Mouse (Mus musculus) heart, embryonic 10.5 days (tissue): ENCODE measurements at regions not wholly inside any gene's neighbourhood (a gene's known extent, or its start where the extent isn't known, plus 50 kb on each side); places are given as distances from the start of the nearest gene placed in this dataset.

Experiments
- DNase-seq: peaks from one replicate; pipeline ENCODE4 v3.0.0-alpha.2; 2017; ENCODE audit warnings: low spot score
- H3K27ac ChIP-seq: fragments of 300-500 bp; sonication (generic); 2 replicates; pipeline ENCODE4 v1.5.1; 2016; ENCODE audit warnings: mild to moderate bottlenecking
- H3K27me3 ChIP-seq: fragments of 300-500 bp; sonication (generic); 2 replicates; pipeline ENCODE4 v1.6.1; 2016; ENCODE audit warnings: mild to moderate bottlenecking; ENCODE audit not compliant: poor library complexity, insufficient read depth, severe bottlenecking
- H3K36me3 ChIP-seq: fragments of 300-500 bp; sonication (generic); 2 replicates; pipeline ENCODE4 v1.6.1; 2016; ENCODE audit warnings: mild to moderate bottlenecking, moderate library complexity
- H3K4me1 ChIP-seq: fragments of 300-500 bp; sonication (generic); 2 replicates; pipeline ENCODE4 v1.6.1; 2016; ENCODE audit warnings: mild to moderate bottlenecking
- H3K4me3 ChIP-seq: fragments of 300-500 bp; sonication (generic); 2 replicates; pipeline ENCODE4 v1.5.1; 2016; ENCODE audit warnings: mild to moderate bottlenecking, moderate library complexity
- H3K9me3 ChIP-seq: fragments of 300-500 bp; sonication (generic); 2 replicates; pipeline ENCODE4 v1.6.1; 2016; ENCODE audit warnings: mild to moderate bottlenecking, moderate library complexity
- WGBS: fragments of 180-500 bp; shearing (Covaris S2); methylation state at CpG from one replicate; pipeline ENCODE4 v1.1.7; 2016; 5-methylcytosine and 5-hydroxymethylcytosine counted together

- Histone ChIP-seq H3K4me3 (no peak overlapping the region), H3K27ac (peak overlapping the region; percentile 10; the same call in 1 of the 2 replicates), H3K36me3 (no peaks in the 10 kb centered on the region), H3K27me3 (no peaks in the 10 kb centered on the region), H3K9me3 (no peaks in the 10 kb centered on the region), H3K4me1 (peaks cover 9% of the 10 kb centered on the region; the same call in 1 of the 2 replicates)
- DNase-seq, result no peak
Observed at GRCm38 (mm10) chr11:19205174-19205573, 186.4 kb upstream of the Meis1 start.

GRCm38 (mm10) chr11:19219476-19219875 lies 200.7 kb upstream of the Meis1 start:
- Histone ChIP-seq H3K36me3 (no peaks in the 10 kb centered on the region), H3K9me3 (no peaks in the 10 kb centered on the region), H3K27ac (no peak overlapping the region), H3K4me3 (no peak overlapping the region), H3K27me3 (no peaks in the 10 kb centered on the region), H3K4me1 (no peaks in the 10 kb centered on the region)
- WGBS, result 66% methylated on average over 3 of the region's 3 CpGs
- no peak for DNase-seq

- Histone ChIP-seq H3K4me1 (no peaks in the 10 kb centered on the region), H3K27ac (no peak overlapping the region), H3K9me3 (no peaks in the 10 kb centered on the region), H3K36me3 (no peaks in the 10 kb centered on the region), H3K4me3 (no peak overlapping the region), H3K27me3 (no peaks in the 10 kb centered on the region)
- no peak for DNase-seq
- WGBS, result no CpG with 5 or more reads among the region's 1 CpGs
Observed at GRCm38 (mm10) chr11:19221442-19221841, 202.7 kb upstream of the Meis1 start.

DNA sequence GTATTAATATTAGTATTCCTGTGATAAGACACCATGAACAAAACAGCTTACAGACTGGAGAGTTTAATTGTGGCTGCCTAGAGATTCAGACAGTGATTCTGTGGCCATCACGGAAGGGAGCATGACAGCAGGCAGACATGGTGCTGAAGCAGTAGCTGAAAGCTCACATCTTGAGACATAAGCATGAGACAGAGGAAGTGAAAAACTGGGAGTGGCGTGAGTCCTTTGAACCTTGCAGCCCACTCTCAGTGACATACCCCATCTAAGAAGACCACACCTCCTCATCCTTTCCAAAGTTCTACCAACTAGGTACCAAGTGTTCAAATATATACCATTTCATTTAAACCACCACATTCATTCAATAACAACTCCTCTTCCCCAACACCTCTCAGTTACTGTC lies 208.0 kb upstream of the Meis1 start:
- no peaks in the 10 kb centered on the region for H3K36me3 ChIP-seq
- H3K4me1 ChIP-seq, result no peaks in the 10 kb centered on the region
- H3K27ac ChIP-seq, result no peak overlapping the region
- H3K9me3 ChIP-seq, result no peaks in the 10 kb centered on the region
- no peak overlapping the region for H3K4me3 ChIP-seq
- WGBS, result 85% methylated on average over 2 of the region's 2 CpGs
- H3K27me3 ChIP-seq, result no peaks in the 10 kb centered on the region
- DNase-seq, result no peak

DNA sequence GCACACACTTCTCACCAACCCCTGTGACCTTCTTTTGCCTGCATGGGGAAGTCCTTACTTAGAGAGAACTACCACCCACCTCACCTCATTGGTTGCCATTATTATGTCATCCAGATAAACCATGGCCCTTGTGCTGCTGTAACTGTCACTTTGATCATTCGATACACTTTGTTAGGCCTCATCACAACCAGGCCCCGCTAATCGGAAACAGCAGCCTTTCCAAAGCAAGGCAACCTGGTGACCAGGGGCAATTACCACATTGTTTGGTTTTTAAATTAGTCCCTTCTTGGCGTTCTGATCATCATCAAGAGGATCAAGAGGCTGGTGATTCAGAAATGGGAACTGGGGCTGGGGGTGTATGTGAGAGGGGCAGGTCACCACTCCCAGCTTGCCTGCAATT lies 208.9 kb upstream of the Meis1 start:
- Histone ChIP-seq H3K27me3 (no peaks in the 10 kb centered on the region), H3K4me3 (no peak overlapping the region), H3K27ac (no peak overlapping the region), H3K36me3 (no peaks in the 10 kb centered on the region), H3K9me3 (no peaks in the 10 kb centered on the region), H3K4me1 (no peaks in the 10 kb centered on the region)
- WGBS, result 65% methylated on average over 4 of the region's 4 CpGs
- DNase-seq, result no peak

DNA sequence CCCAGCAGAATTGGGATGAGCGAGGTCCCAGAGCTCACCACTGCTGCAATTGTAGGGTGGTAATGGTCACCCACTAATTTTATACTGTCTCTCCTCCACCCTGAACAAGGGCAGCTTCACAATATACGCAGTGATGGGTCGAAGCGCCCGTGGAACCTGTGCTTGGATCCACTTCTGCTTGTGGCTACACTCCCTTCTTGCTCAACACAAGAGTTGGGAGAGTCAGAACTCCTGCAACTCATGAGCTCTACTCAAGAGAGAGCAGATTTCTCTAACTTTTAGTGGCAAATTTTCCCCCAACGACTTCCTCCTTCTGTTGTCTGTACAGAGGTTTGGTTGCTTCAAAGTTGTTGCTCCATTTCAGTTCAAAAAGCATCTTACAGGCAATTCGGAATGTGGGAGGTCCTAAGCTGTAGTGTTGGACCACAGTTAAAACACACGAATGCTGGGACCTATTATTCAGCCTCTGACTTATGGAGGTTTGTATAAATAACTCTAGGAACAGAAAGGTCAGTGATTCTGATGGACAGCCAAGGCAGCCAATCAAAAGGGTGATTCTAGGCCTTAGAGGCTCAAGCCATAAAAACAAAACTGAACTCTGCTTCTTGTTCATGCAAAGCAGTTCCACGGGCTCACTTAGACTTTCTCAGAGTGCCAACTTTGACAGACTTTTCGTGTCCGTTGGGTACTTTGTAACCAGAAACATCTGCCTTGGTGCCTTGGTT lies 227.8 kb upstream of the Meis1 start:
- Histone ChIP-seq H3K4me3 (no peak overlapping the region), H3K27me3 (peaks cover 12% of the 10 kb centered on the region; the same call in 1 of the 2 replicates), H3K27ac (no peak overlapping the region), H3K9me3 (no peaks in the 10 kb centered on the region), H3K36me3 (no peaks in the 10 kb centered on the region), H3K4me1 (no peaks in the 10 kb centered on the region)
- 82% methylated on average over 11 of the region's 11 CpGs for WGBS
- DNase-seq, result no peak

- 78% methylated on average over 5 of the region's 5 CpGs for WGBS
- Histone ChIP-seq H3K36me3 (no peaks in the 10 kb centered on the region), H3K27me3 (peaks cover 3% of the 10 kb centered on the region; the same call in 1 of the 2 replicates), H3K4me3 (no peak overlapping the region), H3K9me3 (no peaks in the 10 kb centered on the region), H3K4me1 (no peaks in the 10 kb centered on the region), H3K27ac (no peak overlapping the region)
- no peak for DNase-seq
Observed at GRCm38 (mm10) chr11:19253605-19254004, 234.8 kb upstream of the Meis1 start.

DNA sequence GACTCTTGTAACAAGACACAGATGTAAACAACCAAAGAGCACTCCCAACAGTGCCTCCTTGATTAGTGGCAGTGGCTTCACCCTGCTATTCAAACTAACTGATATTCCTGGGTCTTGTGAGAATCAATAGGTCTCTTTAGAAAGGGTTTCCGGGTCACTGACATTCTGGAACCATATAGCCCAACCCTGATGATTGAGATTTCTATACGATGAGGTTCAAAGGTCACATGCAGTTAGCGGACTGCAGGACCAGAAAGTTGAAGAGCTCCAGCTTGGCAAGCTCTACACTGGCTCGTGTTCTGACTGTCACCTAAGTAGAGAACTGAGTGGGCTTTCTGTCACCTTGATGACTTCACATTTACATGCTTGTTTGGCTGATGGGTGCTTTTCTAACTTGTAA lies 235.4 kb upstream of the Meis1 start:
- H3K9me3 ChIP-seq, result no peaks in the 10 kb centered on the region
- no peaks in the 10 kb centered on the region for H3K27me3 ChIP-seq
- no peak for DNase-seq
- H3K27ac ChIP-seq, result no peak overlapping the region
- H3K4me3 ChIP-seq, result no peak overlapping the region
- H3K4me1 ChIP-seq, result no peaks in the 10 kb centered on the region
- WGBS, result 64% methylated on average over 4 of the region's 4 CpGs
- no peaks in the 10 kb centered on the region for H3K36me3 ChIP-seq

DNA sequence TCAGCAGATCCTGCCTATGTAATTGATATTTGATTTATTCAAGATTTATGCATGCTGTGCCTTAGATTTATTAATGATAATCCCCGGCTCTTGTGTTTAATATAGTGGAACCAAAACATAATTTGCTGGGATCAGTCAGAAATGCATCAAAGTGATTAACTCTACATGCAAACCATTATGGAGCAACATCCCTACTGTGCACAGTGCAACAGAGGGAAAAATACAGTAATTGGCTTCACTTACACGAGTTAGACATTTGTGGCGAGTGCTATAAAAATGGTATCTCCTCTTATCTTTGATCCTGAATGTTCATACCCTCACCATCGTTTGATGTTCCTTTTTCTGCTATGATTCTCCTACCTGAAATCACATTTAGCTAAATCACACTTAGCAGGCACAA lies 238.8 kb upstream of the Meis1 start:
- DNase-seq, result no peak
- Histone ChIP-seq H3K4me1 (no peaks in the 10 kb centered on the region), H3K36me3 (no peaks in the 10 kb centered on the region), H3K9me3 (no peaks in the 10 kb centered on the region), H3K4me3 (no peak overlapping the region), H3K27me3 (no peaks in the 10 kb centered on the region), H3K27ac (no peak overlapping the region)
- 81% methylated on average over 4 of the region's 4 CpGs for WGBS

GRCm38 (mm10) chr11:19262832-19263231 lies 244.0 kb upstream of the Meis1 start:
- no peaks in the 10 kb centered on the region for H3K9me3 ChIP-seq
- H3K4me3 ChIP-seq, result no peak overlapping the region
- 82% methylated on average over 4 of the region's 4 CpGs for WGBS
- H3K27ac ChIP-seq, result no peak overlapping the region
- no peaks in the 10 kb centered on the region for H3K27me3 ChIP-seq
- H3K4me1 ChIP-seq, result no peaks in the 10 kb centered on the region
- DNase-seq, result no peak
- H3K36me3 ChIP-seq, result no peaks in the 10 kb centered on the region

DNA sequence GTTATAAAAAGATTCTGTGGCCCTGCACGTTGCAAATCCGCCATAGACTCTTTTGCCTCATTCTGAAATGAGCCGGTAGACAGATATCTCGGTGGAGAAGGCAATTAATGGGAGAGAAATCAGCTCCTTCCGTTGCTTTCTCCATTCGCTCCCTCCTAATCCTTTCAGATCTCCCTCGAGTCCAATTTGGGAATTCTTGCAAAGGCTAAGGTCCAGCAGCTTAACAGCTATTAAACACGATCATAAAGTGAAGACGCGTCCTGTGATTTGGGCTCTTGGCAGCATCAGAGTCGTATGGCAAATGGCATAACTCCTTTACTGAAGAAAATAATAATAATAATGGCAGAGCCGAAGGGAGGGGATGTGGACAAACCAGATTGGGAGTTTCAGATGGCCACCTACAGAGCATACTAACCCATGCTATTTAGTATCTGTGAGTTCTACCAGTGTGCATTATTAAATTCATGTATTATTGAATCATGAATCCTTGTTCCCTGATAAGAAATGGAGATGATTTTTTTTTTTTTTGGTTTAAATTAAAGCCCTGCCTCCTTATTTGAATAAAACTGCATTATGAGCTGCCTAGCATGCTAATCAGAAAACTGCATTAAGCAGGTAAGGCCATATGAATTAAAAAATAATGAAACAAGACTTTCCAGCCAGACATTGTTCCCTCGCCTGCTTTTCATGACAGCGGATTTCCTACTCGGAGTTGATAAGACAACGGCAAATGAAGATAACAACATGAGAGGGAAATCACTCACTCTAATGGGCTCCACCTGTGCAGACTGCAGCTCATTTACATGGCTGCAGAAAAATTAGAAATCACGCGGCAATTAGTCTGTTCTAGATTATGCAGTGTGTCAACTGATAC lies 246.2 kb upstream of the Meis1 start:
- 69% methylated on average over 18 of the region's 18 CpGs for WGBS

GRCm38 (mm10) chr11:19265672-19265972 lies 246.8 kb upstream of the Meis1 start:
- no peaks in the 10 kb centered on the region for H3K4me1 ChIP-seq
- DNase-seq, result no peak
- H3K4me3 ChIP-seq, result no peak overlapping the region
- 53% methylated on average over 3 of the region's 3 CpGs for WGBS
- no peaks in the 10 kb centered on the region for H3K27me3 ChIP-seq
- no peaks in the 10 kb centered on the region for H3K9me3 ChIP-seq
- H3K27ac ChIP-seq, result no peak overlapping the region
- no peaks in the 10 kb centered on the region for H3K36me3 ChIP-seq

More for the DNA sequence above, 246.2 kb upstream of the Meis1 start:
- Histone ChIP-seq H3K36me3 (no peaks in the 10 kb centered on the region), H3K9me3 (no peaks in the 10 kb centered on the region), H3K4me1 (no peaks in the 10 kb centered on the region), H3K4me3 (no peak overlapping the region), H3K27ac (no peak overlapping the region), H3K27me3 (no peaks in the 10 kb centered on the region)
- DNase-seq, result no peak

DNA sequence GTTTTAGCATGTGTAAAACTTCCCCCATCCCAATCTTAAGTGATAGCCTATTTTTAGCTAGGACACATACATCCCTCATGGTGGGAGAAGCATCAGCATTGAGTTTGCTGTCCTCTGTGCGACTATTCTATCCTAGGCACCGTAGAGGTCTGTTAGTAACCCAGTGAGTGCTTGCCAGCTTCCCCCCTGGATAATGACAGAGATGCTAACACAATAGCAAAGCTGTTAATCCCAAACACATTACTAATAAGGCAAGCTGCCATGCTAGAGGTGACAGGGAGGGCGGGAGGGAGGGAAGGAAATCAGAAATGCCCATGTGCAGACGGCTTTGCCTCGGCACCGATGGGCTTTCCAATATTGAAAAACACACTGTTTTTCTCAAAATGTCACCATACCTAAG lies 272.2 kb upstream of the Meis1 start:
- 90% methylated on average over 6 of the region's 6 CpGs for WGBS
- no peak overlapping the region for H3K27ac ChIP-seq
- H3K36me3 ChIP-seq, result no peaks in the 10 kb centered on the region
- H3K4me1 ChIP-seq, result no peaks in the 10 kb centered on the region
- H3K4me3 ChIP-seq, result no peak overlapping the region
- no peaks in the 10 kb centered on the region for H3K9me3 ChIP-seq
- no peaks in the 10 kb centered on the region for H3K27me3 ChIP-seq
- DNase-seq, result no peak
